Mouse (Mus musculus): ENCODE results near the gene Fto. TPM values are rescaled to one million over a fixed set of nuclear protein-coding genes. Genes with fewer than 3 reads are reported as not detected.

Gene Fto
- polyA plus RNA-seq, 1 experiment from 2014 or later: 97.3 TPM

DNA sequence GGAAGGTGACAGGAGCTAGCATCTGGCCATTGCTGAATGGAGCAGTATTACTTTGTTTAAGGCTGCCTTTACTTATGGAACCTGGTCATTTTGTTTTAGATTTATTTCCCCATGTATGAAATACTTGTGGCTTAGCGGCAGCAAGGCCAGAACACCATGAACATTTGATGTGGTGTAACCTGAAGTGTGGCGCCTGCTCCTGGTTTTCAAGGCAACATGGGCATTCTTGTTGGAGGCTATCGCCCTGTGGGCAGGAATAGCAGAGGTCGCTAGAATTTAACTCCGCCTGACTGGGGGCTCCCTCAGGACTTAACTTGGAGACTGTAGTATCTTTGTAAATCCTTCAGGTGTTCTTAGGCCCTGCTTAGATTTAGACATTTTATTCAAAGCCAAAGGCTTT lies 132.7 kb downstream of the Fto start:
- peaks cover 22% of the 10 kb centered on the region for H3K4me1 ChIP-seq (ENCODE audit: control insufficient read depth, insufficient read depth, low read length)
- peak; percentile 53; the same call in 1 of the 2 replicates for ATAC-seq (ENCODE audit: insufficient number of reproducible peaks, low FRiP score, low TSS enrichment, low read depth)

DNA sequence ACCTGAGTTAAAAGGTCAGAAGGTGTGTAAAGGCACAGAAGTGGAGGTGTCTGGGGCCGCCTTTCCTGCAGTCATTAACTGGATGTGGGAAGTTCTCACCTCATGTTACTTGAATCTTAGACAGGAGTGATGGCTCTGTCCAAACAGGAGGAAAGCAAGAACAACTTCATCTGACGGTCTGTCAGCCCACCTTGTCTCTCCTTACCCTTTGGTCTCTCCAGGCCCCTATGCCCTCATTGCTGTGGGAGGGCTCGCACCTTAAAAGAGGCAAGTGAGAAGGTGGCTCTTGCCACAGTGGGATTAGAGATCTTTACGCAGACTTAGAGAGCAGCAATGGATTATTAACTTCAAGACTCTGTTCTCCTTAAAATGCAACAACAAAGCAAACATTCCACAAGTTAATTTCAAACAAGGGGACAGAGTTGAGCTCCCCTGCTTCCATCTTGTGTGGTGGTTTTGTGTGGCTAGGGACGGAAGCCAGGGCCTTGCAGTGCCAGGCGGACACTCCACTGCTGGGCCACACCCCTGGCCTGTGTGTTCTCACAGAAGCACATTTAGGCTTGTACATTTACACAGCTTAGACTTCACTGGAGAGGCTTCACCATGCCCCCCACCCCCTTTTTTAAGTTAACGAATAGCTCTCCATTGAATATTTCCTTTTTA lies 135.5 kb downstream of the Fto start:
- WGBS: 88% methylated on average over 7 of the region's 7 CpGs
- H3K9ac ChIP-seq (ENCODE audit: low read length): no peak overlapping the region
- no peaks in the 10 kb centered on the region for H3K9me3 ChIP-seq (ENCODE audit: control insufficient read depth, low read length)
- H3K4me1 ChIP-seq (ENCODE audit: control insufficient read depth, insufficient read depth, low read length): peaks cover 22% of the 10 kb centered on the region
- H3K4me3 ChIP-seq (ENCODE audit: low read depth, low read length): no peak overlapping the region
- ATAC-seq (ENCODE audit: insufficient number of reproducible peaks, low FRiP score, low TSS enrichment, low read depth): no peak
- H3K4me2 ChIP-seq (ENCODE audit: low read depth, severe bottlenecking): no peak overlapping the region
- H3K27ac ChIP-seq (replicated peaks; ENCODE audit: low read depth, low read length): no peak overlapping the region
- DNase-seq (ENCODE audit: low spot score): no peak
- no peaks in the 10 kb centered on the region for H3K36me3 ChIP-seq (ENCODE audit: control insufficient read depth, insufficient read depth, low read length)
- no peaks in the 10 kb centered on the region for H3K27me3 ChIP-seq (ENCODE audit: control insufficient read depth, insufficient read depth, low read length)

More for the DNA sequence above, 132.7 kb downstream of the Fto start:
- no peaks in the 10 kb centered on the region for H3K36me3 ChIP-seq (ENCODE audit: control insufficient read depth, insufficient read depth, low read length)
- H3K27me3 ChIP-seq (ENCODE audit: control insufficient read depth, insufficient read depth, low read length): no peaks in the 10 kb centered on the region
- 60% methylated on average over 5 of the region's 5 CpGs for WGBS
- no peaks in the 10 kb centered on the region for H3K9me3 ChIP-seq (ENCODE audit: control insufficient read depth, low read length)
- H3K9ac ChIP-seq (ENCODE audit: low read length): no peak overlapping the region
- peak overlapping the region; percentile 88; the same call in 1 of the 2 replicates for H3K27ac ChIP-seq (replicated peaks; ENCODE audit: low read depth, low read length)
- no peak overlapping the region for H3K4me3 ChIP-seq (ENCODE audit: low read depth, low read length)
- no peak overlapping the region for H3K4me2 ChIP-seq (ENCODE audit: low read depth, severe bottlenecking)
- no peak for DNase-seq (ENCODE audit: low spot score)

DNA sequence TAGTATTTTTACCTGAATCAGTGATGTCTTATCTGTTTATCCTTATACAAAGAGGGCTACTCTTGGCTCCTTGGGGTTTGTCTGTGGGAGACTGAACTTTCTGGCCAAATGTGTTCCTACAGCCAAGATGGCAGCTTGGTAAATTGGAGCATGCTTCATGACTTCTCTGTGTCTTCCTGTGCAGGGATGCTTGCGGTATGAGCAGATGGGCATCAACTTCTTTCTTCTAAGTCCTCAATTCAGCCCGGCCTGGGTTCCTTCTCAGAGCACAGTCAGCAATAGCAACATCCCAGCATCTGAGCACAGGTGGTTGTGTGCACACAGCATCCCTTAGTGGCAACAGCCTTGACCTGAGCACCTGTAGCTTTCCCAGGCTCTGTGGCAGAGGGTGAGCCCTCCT lies 141.6 kb downstream of the Fto start:
- Histone ChIP-seq H3K27me3 (ENCODE audit: control insufficient read depth, insufficient read depth, low read length) (no peaks in the 10 kb centered on the region), H3K9me3 (ENCODE audit: control insufficient read depth, low read length) (no peaks in the 10 kb centered on the region), H3K4me1 (ENCODE audit: control insufficient read depth, insufficient read depth, low read length) (no peaks in the 10 kb centered on the region), H3K36me3 (ENCODE audit: control insufficient read depth, insufficient read depth, low read length) (no peaks in the 10 kb centered on the region), H3K27ac (replicated peaks; ENCODE audit: low read depth, low read length) (no peak overlapping the region), H3K9ac (ENCODE audit: low read length) (no peak overlapping the region), H3K4me3 (ENCODE audit: low read depth, low read length) (no peak overlapping the region), H3K4me2 (ENCODE audit: low read depth, severe bottlenecking) (no peak overlapping the region)
- no peak for DNase-seq (ENCODE audit: low spot score)
- no peak for ATAC-seq (ENCODE audit: insufficient number of reproducible peaks, low FRiP score, low TSS enrichment, low read depth)
- 89% methylated on average over 2 of the region's 2 CpGs for WGBS

DNA sequence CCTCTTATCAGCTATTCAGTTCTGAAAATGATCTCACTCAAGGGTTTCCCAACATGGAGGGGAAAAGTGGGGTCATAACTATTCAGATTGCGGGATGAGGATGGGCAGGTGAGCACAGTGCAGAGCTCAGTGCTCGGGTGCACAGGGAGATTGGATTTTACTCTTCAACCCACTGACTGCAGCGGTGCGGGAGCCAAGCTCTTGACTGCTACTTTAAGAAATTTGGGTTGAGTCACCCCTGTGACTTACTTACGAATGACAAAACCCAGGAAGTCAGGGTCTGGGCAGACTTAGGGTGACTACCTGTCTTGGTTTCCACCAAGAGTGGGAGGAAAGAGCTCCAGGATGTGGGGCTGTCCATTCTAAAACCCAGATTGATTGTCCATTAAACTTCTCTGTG lies 142.3 kb downstream of the Fto start:
- Histone ChIP-seq H3K4me1 (ENCODE audit: control insufficient read depth, insufficient read depth, low read length) (no peaks in the 10 kb centered on the region), H3K27ac (replicated peaks; ENCODE audit: low read depth, low read length) (no peak overlapping the region), H3K9me3 (ENCODE audit: control insufficient read depth, low read length) (no peaks in the 10 kb centered on the region), H3K4me2 (ENCODE audit: low read depth, severe bottlenecking) (no peak overlapping the region), H3K27me3 (ENCODE audit: control insufficient read depth, insufficient read depth, low read length) (no peaks in the 10 kb centered on the region), H3K4me3 (ENCODE audit: low read depth, low read length) (no peak overlapping the region), H3K9ac (ENCODE audit: low read length) (no peak overlapping the region), H3K36me3 (ENCODE audit: control insufficient read depth, insufficient read depth, low read length) (no peaks in the 10 kb centered on the region)
- no peak for ATAC-seq (ENCODE audit: insufficient number of reproducible peaks, low FRiP score, low TSS enrichment, low read depth)
- 93% methylated on average over 5 of the region's 5 CpGs for WGBS
- DNase-seq (ENCODE audit: low spot score): no peak

DNA sequence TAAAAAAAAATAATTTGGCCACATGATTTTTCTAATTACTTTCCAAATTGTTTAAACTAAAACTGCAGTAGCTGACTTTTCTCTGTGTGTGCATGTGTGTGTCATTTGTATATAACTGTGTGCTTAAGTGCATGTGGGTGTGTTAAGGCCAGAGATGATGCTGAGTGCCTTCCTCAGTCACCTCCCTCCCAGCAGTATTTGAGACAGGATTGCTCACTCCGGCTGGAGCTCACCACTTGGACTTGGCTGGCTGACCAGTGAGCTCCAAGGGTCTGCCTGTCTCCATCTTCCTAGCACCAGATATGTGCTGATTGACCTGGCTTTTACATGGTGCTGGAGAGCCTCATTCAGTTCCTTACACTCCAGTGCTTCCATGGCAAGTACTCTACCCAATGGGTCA lies 144.7 kb downstream of the Fto start:
- Histone ChIP-seq H3K27me3 (ENCODE audit: control insufficient read depth, insufficient read depth, low read length) (no peaks in the 10 kb centered on the region), H3K4me3 (ENCODE audit: low read depth, low read length) (no peak overlapping the region), H3K4me1 (ENCODE audit: control insufficient read depth, insufficient read depth, low read length) (no peaks in the 10 kb centered on the region), H3K27ac (replicated peaks; ENCODE audit: low read depth, low read length) (no peak overlapping the region), H3K9me3 (ENCODE audit: control insufficient read depth, low read length) (no peaks in the 10 kb centered on the region), H3K9ac (ENCODE audit: low read length) (no peak overlapping the region), H3K4me2 (ENCODE audit: low read depth, severe bottlenecking) (no peak overlapping the region), H3K36me3 (ENCODE audit: control insufficient read depth, insufficient read depth, low read length) (no peaks in the 10 kb centered on the region)
- 83% methylated on average over 1 of the region's 1 CpGs for WGBS
- DNase-seq (ENCODE audit: low spot score) (no peak), ATAC-seq (ENCODE audit: insufficient number of reproducible peaks, low FRiP score, low TSS enrichment, low read depth) (no peak)

DNA sequence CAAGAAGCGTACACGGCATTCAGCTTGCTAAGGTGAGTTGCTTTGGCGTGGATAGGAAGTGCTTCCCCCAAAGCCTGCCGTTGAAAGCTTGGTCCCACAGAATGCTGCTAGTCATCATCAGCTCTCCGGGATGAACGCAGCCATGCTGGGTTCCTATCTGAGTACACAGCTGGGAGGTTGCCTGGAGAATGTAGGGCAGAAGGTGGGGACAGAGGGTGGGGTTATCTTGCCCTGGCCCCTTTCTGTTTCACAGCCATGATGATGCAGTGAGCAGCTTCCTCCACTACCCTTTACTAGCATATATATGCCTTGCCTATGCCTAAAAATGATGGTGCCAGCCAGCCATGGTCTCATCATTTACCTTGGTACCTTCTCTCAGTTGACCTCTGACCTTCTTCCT lies 147.6 kb downstream of the Fto start:
- no peaks in the 10 kb centered on the region for H3K36me3 ChIP-seq (ENCODE audit: control insufficient read depth, insufficient read depth, low read length)
- no peak overlapping the region for H3K9ac ChIP-seq (ENCODE audit: low read length)
- no peak overlapping the region for H3K4me3 ChIP-seq (ENCODE audit: low read depth, low read length)
- DNase-seq (ENCODE audit: low spot score) (no peak), ATAC-seq (ENCODE audit: insufficient number of reproducible peaks, low FRiP score, low TSS enrichment, low read depth) (no peak)
- H3K27me3 ChIP-seq (ENCODE audit: control insufficient read depth, insufficient read depth, low read length): no peaks in the 10 kb centered on the region
- H3K9me3 ChIP-seq (ENCODE audit: control insufficient read depth, low read length): no peaks in the 10 kb centered on the region
- no peaks in the 10 kb centered on the region for H3K4me1 ChIP-seq (ENCODE audit: control insufficient read depth, insufficient read depth, low read length)
- no peak overlapping the region for H3K27ac ChIP-seq (replicated peaks; ENCODE audit: low read depth, low read length)
- 89% methylated on average over 6 of the region's 6 CpGs for WGBS
- H3K4me2 ChIP-seq (ENCODE audit: low read depth, severe bottlenecking): no peak overlapping the region

DNA sequence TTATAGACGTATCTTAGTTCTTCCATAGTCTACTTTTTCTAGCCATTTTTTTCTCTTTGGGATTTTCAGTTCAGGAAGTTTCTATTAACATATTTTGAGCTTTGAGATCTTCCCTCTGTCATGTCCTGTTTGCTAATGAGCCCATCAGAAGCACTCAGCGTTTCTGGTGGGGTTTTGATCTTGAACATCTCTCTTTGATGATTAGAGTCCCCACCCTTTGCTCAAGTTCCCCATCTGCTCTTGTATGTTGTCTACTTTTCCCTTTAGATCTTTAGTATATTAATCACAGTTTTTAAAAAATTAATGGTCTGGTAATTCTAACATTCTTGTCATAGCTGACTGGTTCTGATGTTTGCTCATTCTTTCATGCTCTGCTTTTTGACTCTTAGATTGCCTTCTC lies 150.4 kb downstream of the Fto start:
- WGBS: 78% methylated on average over 2 of the region's 2 CpGs
- H3K4me2 ChIP-seq (ENCODE audit: low read depth, severe bottlenecking): no peak overlapping the region
- no peak overlapping the region for H3K4me3 ChIP-seq (ENCODE audit: low read depth, low read length)
- H3K27me3 ChIP-seq (ENCODE audit: control insufficient read depth, insufficient read depth, low read length): no peaks in the 10 kb centered on the region
- no peaks in the 10 kb centered on the region for H3K9me3 ChIP-seq (ENCODE audit: control insufficient read depth, low read length)
- no peaks in the 10 kb centered on the region for H3K4me1 ChIP-seq (ENCODE audit: control insufficient read depth, insufficient read depth, low read length)
- H3K36me3 ChIP-seq (ENCODE audit: control insufficient read depth, insufficient read depth, low read length): no peaks in the 10 kb centered on the region
- ATAC-seq (ENCODE audit: insufficient number of reproducible peaks, low FRiP score, low TSS enrichment, low read depth): no peak
- DNase-seq (ENCODE audit: low spot score): no peak
- no peak overlapping the region for H3K9ac ChIP-seq (ENCODE audit: low read length)
- H3K27ac ChIP-seq (replicated peaks; ENCODE audit: low read depth, low read length): no peak overlapping the region

DNA sequence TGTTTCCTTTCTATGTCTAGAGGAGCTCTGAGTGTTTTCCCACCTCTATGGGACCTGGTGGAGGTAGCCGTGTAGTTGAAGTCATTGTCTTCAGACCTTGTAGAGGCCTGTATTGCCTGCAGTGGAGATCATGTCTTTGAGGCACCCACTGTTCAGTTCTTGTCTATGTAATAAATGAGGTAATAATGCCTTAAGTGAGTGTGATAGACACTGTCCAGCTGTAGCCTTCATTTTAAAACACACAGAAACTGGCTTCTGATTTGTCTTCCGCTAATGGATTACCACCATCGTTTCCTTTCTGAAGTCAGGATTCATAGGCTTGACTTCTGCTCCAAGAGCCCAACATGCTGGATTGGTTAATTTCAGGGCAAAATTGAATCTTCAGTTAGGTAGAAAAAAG lies 154.1 kb downstream of the Fto start:
- no peaks in the 10 kb centered on the region for H3K4me1 ChIP-seq (ENCODE audit: control insufficient read depth, insufficient read depth, low read length)
- H3K9me3 ChIP-seq (ENCODE audit: control insufficient read depth, low read length): no peaks in the 10 kb centered on the region
- H3K9ac ChIP-seq (ENCODE audit: low read length): no peak overlapping the region
- H3K27ac ChIP-seq (replicated peaks; ENCODE audit: low read depth, low read length): no peak overlapping the region
- ATAC-seq (ENCODE audit: insufficient number of reproducible peaks, low FRiP score, low TSS enrichment, low read depth) (no peak), DNase-seq (ENCODE audit: low spot score) (no peak)
- no peak overlapping the region for H3K4me3 ChIP-seq (ENCODE audit: low read depth, low read length)
- WGBS: 54% methylated on average over 3 of the region's 3 CpGs
- H3K36me3 ChIP-seq (ENCODE audit: control insufficient read depth, insufficient read depth, low read length): no peaks in the 10 kb centered on the region
- no peak overlapping the region for H3K4me2 ChIP-seq (ENCODE audit: low read depth, severe bottlenecking)
- no peaks in the 10 kb centered on the region for H3K27me3 ChIP-seq (ENCODE audit: control insufficient read depth, insufficient read depth, low read length)

Data from limb, embryonic 11.5 days (tissue).